Comparison of ENCODE assay signal across 9 mouse cellular contexts in the genomic region with DNA sequence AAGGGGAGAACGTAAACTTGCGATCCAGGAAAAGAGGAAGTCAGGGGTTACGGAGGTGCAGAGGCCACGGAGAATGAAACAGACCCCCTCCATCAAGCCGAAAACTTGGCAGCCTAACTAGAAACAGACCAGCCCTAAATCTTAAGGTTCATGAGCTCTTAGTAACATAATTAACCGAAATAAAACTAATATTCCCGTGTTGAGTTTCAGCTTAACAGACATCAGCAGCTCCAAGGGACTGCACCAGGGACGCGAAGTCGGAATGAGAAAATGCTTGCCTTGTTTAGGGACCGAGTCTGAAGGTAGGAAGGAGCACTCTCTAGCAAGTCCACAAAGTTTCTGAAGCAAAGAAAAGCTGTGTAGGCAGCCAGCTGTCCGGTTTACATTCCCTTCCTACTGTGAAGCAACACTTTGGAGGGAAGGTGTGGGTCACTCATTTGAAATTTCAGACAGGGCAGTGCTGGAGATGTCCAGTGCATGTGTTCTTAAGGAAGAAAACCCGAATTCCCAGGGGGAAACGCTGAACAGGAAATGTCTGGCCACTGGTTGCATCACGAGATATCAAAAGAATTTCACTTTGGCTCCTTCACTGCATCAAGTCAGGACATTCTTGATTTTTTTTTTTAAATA.
DNase-seq lines count a peak whose midpoint lies in the region; ATAC-seq and TF ChIP-seq lines count a peak whose summit lies in the region.
"Had no signal": no experiment of that assay in that cellular context is flagged by ENCODE, and none has a peak within 500 bp of the region (broad histone marks: within the 10 kb centered on the region; RNA-seq: fewer than 3 reads in every experiment).

No protein-coding gene starts in this region.

- 16% methylated on average over 15 of the region's 15 CpGs for WGBS in liver, embryonic 14.5 days (ENCODE audit: insufficient replicate concordance)

- TF ChIP-seq POLR2A in embryonic fibroblast, embryonic 13.5 days (IDR thresholded peaks at IDR 0.05; ENCODE audit: low read depth, low read length), result peak; percentile 12; the same call in 1 of the 2 replicates

- no peak overlapping the region for H3K9ac ChIP-seq in liver, embryonic 14.5 days (replicated peaks)
- H3K9ac ChIP-seq: midbrain, embryonic 12.5 days had no signal

- peak; percentile 87 for DNase-seq in NIH3T3 (ENCODE audit: low read depth)
- peak; percentile 90 for DNase-seq in hindlimb bud, embryonic 11.5 days (ENCODE audit: extremely low spot score, low read depth, low spot score)
- DNase-seq in liver, embryonic 14.5 days (ENCODE audit: low read depth in 3 of 3, low spot score in 3 of 3), result no peak
- DNase-seq in left cerebral cortex, postnatal 36 days (ENCODE audit: low spot score in 2 of 2), result no peak
- DNase-seq in testis, postnatal 14 days (ENCODE audit: low spot score), result no peak
- no peak for DNase-seq in urinary bladder, adult 2 months (ENCODE audit: low spot score)
- DNase-seq in right cerebral cortex, postnatal 14 days, result no peak

- intact Hi-C loops in left cerebral cortex, postnatal 36 days (cut with DNase I), result no loop called here

- H3K36me3 ChIP-seq in liver, embryonic 14.5 days (replicated peaks; ENCODE audit: control insufficient read depth, insufficient read depth, low read depth), result no peaks in the 10 kb centered on the region
- H3K36me3 ChIP-seq: midbrain, embryonic 12.5 days had no signal

- no peaks in the 10 kb centered on the region for H3K9me3 ChIP-seq in liver, embryonic 14.5 days (ENCODE audit: control insufficient read depth, low read length)
- H3K9me3 ChIP-seq: midbrain, embryonic 12.5 days had no signal

- peak overlapping the region; percentile 26; the same call in 1 of the 2 replicates for H3K4me2 ChIP-seq in liver, embryonic 14.5 days (ENCODE audit: low read depth)
- H3K4me2 ChIP-seq: midbrain, embryonic 12.5 days had no signal

- peak overlapping the region; percentile 25 for H3K4me3 ChIP-seq in embryonic fibroblast, embryonic 13.5 days (ENCODE audit: insufficient read depth, low read length)
- no peak overlapping the region for H3K4me3 ChIP-seq in liver, embryonic 14.5 days (ENCODE audit: insufficient read depth in 1 of 2, low read depth in 2 of 2, low read length in 2 of 2)
- H3K4me3 ChIP-seq: midbrain, embryonic 12.5 days had no signal

- H3K27ac ChIP-seq in embryonic fibroblast, embryonic 13.5 days (ENCODE audit: insufficient read depth, low read length), result peak overlapping the region; percentile 98
- H3K27ac ChIP-seq in liver, embryonic 14.5 days, result no peak overlapping the region
- H3K27ac ChIP-seq: midbrain, embryonic 12.5 days had no signal

- ATAC-seq in liver, embryonic 14.5 days (ENCODE audit: insufficient read depth), result no peak

- peaks cover 16% of the 10 kb centered on the region for H3K4me1 ChIP-seq in embryonic fibroblast, embryonic 13.5 days (ENCODE audit: control insufficient read depth, insufficient read depth, low read length)
- H3K4me1 ChIP-seq in liver, embryonic 14.5 days (replicated peaks; ENCODE audit: control insufficient read depth in 2 of 2, insufficient read depth in 2 of 2, low read length in 1 of 2), result no peaks in the 10 kb centered on the region
- H3K4me1 ChIP-seq: midbrain, embryonic 12.5 days had no signal

- TF ChIP-seq EP300 in liver, embryonic 14.5 days (IDR thresholded peaks at IDR 0.05; ENCODE audit: low read depth), result no peak

- no peak for TF ChIP-seq CTCF in embryonic fibroblast, embryonic 13.5 days (IDR thresholded peaks at IDR 0.05; ENCODE audit: borderline replicate concordance, insufficient read depth, low read length)
- no peak for TF ChIP-seq CTCF in liver, embryonic 14.5 days (IDR thresholded peaks at IDR 0.05; ENCODE audit: low read depth)

- H3K27me3 ChIP-seq in liver, embryonic 14.5 days (ENCODE audit: control insufficient read depth, insufficient read depth, low read length), result no peaks in the 10 kb centered on the region
- H3K27me3 ChIP-seq: midbrain, embryonic 12.5 days had no signal

Comparison
In these comparisons a context has a peak if more than half of its experiments do, and no peak if none do; other contexts are left out.
1. DNase-seq: peak in NIH3T3 (single experiment) and hindlimb bud, embryonic 11.5 days (single experiment); none in liver, embryonic 14.5 days (0 of 3), left cerebral cortex, postnatal 36 days (0 of 2), testis, postnatal 14 days (single experiment), urinary bladder, adult 2 months (single experiment) and right cerebral cortex, postnatal 14 days (single experiment).